Mouse (Mus musculus): ENCODE results near the gene Scaf8.
"Not testable (repeated sequence)": the region's sequence is repeated elsewhere in the genome, so short reads cannot be mapped to it uniquely, and the experiment has no call there.

The Scaf8 gene

DNA sequence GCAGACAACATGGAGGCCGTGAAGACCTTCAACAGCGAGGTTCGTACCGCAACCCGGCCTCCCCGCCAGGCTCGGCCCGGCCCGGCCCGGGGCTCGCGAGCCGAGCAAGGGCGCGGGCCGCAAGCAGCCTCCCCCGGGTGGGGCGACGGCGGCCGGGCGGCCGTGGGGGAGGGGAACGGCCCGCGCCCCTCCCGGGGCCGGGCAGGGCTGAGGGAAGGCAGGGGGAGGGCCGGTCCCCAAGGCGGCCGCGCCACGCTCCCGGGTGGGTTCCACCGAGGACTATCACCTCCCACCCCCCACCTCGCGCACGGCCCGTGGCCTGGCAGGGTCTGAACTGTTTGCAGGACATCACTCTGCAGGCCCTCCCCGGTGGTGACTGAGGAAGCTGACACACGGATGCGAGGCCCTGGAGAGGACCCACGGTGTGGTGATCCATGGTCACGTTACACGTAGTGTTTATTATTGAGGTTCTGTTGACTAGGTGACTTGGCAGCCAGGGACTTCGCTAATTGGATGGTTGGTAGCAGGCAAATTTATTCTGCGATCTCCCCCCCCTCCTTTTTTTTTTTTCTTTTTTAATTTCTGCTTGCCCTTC lies 705 bp downstream of the Scaf8 start:
- DNase-seq (ENCODE audit: low spot score in 2 of 2): peak; percentile 72 to 76

DNA sequence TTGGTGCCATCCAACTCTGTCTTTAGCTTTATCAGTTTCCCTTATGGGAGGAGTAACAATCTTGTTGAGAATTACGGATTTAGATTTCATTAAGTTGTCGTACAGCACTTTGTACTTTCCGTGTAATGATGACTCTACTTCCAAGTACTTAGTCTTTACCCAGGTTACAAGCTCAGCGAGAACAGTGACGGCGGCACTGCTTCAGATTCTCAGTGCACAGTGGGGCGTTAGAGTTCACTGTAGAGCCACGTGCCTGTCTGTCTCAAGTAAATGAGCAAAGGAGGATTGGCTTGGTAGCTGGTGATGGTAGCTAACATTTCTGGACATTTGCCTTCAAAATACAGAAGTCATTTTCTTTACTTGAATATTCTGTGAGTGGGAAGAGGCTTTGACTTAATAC lies 6.2 kb downstream of the Scaf8 start:
- not testable (repeated sequence) for DNase-seq (ENCODE audit: low spot score in 2 of 2)

DNA sequence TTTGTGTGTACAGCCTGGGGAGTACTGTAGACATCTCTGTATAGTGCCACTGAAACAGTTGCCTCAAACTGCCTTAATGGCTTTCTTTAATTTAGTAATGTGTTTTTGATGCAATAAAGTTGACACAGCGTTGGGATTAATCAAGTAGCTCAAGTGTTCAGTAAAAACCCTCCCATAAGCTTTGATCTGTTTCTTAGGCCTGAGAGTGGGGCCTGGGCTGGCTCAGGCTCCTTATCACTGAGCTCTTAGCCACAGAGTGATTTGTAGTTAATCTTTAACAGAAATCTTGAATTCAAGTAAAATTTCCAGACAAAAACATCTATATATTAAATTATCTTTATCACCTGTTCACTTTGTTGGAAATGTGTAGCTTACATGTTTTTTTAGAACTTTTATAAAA lies 8.8 kb downstream of the Scaf8 start:
- not testable (repeated sequence) for DNase-seq (ENCODE audit: low spot score in 2 of 2)

- DNase-seq (ENCODE audit: low spot score in 2 of 2): no peak
These were observed 13.9 kb downstream of the Scaf8 start for GRCm38 (mm10) chr17:3128716-3129115.

DNA sequence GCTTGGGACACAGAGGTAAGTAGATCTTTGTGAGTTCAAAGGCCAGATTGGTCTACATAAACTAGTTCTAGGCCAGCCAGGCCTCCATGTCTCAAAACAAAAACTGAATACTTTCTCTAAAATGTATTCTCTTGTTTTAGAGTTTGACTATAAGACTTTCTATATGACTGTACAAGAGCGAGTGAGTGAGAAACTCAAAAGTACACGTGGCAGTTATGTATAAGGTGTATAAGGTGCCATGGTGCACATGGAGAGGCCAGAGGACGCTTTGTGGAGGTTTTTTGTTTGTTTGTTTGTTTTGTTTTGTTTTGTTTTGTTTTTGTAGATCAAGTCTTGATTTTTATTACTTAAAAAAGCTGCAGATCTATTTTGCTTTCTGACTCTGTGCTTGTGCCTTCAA lies 15.0 kb downstream of the Scaf8 start:
- no peak for DNase-seq (ENCODE audit: low spot score in 2 of 2)

DNA sequence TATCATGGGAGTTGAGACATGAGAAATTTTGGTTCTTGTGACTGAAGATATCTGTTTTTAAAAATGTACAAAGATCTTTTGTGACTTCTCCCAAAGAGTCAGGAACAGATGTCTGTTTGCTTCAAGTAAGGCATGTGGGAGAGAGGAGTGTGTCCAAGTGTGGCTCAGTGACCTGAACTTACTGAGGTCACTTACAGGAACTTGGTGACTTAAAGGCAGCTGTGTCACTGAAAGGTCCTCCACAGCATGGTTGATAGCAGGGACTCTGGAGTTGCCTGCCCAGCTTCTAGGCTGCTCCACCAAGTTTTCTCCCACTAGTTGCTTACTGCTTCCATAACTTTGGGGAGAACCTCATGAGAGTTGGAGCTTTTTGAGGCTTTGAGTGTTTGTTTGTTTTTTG lies 20.6 kb downstream of the Scaf8 start:
- DNase-seq (ENCODE audit: low spot score in 2 of 2): no peak

GRCm38 (mm10) chr17:3136127-3136526 lies 21.4 kb downstream of the Scaf8 start:
- no peak for DNase-seq (ENCODE audit: low spot score in 2 of 2)

DNA sequence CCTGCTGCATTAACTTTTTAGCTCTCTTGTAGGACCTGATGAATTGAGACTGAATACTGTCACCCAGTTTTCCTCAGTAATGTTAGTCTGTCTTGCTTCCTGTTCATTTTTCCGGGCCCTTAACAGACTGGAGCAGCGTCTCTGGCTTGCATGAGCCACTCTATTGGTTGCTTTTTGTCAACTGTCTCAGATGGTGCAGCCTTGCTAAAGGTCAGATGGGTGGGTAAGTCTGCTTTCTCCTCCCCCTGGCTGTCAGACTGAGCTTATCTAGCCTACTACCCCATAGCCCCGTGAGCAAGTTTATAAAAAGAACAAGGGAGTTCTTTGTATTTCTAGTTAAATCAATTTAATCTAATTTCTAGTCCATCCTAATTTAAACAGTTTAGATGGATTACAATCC lies 23.6 kb downstream of the Scaf8 start:
- no peak for DNase-seq (ENCODE audit: low spot score in 2 of 2)

DNA sequence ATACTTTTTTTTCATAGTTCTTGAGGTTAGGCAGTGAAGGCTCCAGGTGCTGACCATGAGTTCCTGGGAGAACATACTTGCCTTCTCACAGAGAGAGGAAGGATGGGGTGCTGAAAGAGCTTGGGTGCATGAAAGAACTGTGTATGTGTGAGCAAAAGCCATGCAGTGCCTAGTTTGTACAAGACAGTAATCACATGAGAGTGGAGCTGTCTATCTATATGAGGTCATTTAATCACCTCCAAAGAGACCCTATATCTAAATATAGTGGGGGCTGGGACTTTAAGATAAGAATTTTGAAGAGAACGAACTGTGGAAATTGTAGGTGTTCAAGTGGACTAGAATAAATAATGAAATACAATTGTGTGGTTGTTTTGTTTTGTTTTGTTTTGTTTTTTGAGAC lies 25.3 kb downstream of the Scaf8 start:
- DNase-seq (ENCODE audit: low spot score in 2 of 2): no peak

DNA sequence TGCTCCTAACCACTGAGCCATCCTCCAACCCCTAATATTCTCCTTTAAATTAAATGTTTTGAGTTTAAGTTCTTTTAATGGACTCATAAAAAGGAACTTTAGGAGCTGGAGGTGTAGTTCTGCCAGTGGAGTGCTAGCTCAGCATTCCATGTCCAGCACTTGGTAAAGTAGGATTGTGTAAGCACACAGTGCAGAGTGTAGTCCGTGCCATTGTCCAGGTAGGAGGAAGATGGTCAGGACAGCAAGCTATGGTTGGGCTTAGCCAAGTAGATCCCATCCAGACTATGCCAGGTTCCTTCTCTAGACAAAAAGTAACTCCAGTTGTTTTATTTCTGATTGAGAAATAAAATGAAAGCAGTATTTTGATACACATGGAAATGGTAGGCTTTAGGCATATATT lies 34.1 kb downstream of the Scaf8 start:
- DNase-seq (ENCODE audit: low spot score in 2 of 2): no peak

DNA sequence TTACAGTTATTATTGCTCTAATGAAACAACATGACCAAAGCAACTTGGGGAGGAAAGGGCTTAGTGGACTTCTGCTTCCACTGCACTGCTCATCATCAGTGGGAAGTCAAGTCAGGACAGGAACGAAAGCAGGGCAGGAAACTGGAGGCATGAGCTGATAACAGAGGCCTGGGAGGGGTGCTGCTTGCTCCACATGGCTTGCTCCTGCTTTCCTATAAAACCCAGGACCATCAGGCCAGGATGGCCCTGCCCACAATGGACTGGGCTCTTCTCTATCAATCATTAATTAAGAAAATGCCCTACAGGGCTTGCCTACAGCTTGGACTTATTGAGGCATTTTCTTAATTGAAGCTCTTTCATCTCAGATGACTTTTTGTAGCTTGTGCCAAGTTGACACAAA lies 34.8 kb downstream of the Scaf8 start:
- no peak for DNase-seq (ENCODE audit: low spot score in 2 of 2)

DNA sequence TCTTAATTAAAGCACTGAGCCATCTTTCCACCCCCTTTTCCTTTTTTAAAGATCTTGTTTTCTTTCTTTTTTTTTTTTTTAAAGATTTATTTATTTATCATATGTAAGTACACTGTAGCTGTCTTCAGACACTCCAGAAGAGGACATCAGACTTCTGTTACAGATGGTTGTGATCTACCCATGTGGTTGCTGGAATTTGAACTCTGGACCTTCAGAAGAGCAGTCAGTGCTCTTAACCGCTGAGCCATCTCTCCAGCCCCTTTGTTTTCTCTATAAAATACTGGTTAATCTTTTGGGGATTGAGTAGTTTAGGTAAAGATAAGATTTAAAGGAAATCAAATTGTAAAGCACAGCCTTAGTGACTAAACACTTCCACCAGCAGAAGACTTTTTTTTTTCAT lies 35.9 kb downstream of the Scaf8 start:
- DNase-seq (ENCODE audit: low spot score in 2 of 2): not testable (repeated sequence)

- no peak for DNase-seq (ENCODE audit: low spot score in 2 of 2)
These were observed 36.4 kb downstream of the Scaf8 start for GRCm38 (mm10) chr17:3151181-3151580.

GRCm38 (mm10) chr17:3156176-3156575 lies 41.4 kb downstream of the Scaf8 start:
- DNase-seq (ENCODE audit: low spot score in 2 of 2): not testable (repeated sequence)

DNA sequence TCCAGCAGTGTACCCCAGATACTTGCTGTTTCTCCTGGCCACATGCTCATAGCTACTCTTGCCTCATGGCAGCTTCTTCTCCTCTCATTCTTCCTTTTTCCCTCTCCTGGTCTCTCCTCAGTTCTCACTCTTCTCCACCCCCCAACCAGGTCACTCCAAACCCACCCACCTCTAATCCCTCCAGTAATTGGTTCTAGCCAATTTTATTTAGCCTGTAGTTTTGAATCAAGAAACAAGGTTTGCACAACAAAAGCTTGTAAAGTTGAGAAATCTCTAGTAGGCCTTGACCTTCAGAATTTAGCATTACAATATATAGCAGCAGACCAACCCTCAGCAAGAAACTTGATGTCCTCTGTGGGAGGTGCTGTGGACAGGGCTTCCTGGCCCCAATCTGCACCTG lies 42.2 kb downstream of the Scaf8 start:
- no peak for DNase-seq (ENCODE audit: low spot score in 2 of 2)

DNA sequence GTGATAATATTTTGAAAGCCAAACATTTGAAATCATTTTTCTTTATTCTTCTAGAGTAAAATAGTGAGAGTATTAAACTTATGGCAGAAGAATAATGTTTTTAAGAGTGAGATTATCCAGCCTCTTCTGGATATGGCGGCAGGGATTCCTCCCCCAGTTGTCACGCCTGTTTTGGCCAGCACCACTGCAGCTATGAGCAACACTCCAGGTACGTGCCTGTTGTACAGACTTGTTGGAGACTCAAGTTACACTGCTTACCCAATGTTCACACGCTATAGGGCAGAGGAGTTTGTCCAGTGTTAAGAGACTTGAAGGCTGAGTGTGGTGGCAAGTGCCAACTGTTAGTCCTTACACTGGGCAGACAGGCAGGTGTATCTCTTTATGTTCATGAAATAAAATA lies 48.1 kb downstream of the Scaf8 start:
- DNase-seq (ENCODE audit: low spot score in 2 of 2): no peak

GRCm38 (mm10) chr17:3180425-3180945 lies 65.7 kb downstream of the Scaf8 start:
- DNase-seq (ENCODE audit: low spot score in 2 of 2): not testable (repeated sequence)

GRCm38 (mm10) chr17:3195483-3195882 lies 80.7 kb downstream of the Scaf8 start:
- not testable (repeated sequence) for DNase-seq (ENCODE audit: low spot score in 2 of 2)

DNA sequence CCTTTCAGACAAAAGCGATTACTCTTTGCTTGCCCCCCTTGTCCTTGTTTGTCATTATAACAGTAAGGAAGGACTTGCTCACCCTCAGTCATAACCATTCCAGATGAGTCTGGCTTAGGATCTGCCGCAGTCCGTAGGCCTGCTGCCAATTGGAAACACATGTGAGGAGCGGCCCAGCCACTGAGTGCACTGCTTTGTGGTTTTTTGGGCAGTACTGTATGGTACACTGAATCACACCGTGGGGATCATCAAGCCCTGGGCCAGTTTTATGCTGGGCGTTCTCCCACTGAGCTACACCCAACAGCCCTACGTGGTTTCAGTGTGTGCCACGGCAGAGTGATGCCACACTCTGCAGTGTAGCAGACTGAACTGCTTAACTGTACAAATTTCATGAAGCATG lies 85.6 kb downstream of the Scaf8 start:
- no peak for DNase-seq (ENCODE audit: low spot score in 2 of 2)

- no peak for DNase-seq (ENCODE audit: low spot score in 2 of 2)
These were observed 89.1 kb downstream of the Scaf8 start for GRCm38 (mm10) chr17:3203916-3204315.

- no peak for DNase-seq (ENCODE audit: low spot score in 2 of 2)
These were observed 90.1 kb downstream of the Scaf8 start for GRCm38 (mm10) chr17:3204826-3205405.

DNA sequence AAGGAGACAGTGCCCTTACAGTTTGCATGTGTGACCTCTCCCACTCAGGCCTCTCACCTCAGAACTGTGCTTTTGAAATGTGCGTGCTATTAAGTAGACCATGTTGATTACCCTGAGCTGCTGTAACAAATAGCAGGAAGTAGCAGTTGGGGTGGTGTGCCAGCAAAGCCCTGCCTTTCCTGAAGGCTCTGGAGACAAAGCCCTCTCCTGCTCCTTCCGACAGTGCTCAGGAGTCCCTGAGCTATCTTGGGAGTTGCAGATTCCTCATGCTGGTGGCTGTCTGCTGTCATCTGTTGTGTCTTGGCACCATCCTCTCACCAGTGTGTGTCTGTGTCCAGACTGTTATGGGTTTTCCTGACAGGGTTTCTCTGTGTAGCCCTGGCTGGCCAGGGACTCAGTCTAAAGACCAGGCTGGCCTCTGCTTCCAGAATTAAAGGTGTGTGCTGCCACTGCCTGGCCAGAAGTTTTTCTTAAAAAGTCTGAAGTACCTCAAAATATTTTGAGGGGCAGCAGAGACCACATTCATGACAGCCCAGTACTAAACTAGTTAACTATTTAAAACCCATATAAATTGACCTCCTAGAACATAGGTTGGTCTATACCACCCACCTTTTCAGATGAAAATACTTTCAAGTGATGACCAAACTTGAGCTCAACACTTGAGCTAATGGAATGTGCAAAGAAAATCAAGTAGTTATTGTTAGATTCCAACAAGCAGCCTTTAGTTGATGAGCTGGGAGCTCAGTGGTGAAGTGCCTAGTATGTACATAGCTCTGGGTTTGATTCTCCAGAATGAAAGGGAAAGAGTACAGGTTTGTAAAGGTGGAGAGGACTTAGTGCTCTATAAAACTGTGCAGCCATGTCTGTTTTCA lies 92.0 kb downstream of the Scaf8 start:
- DNase-seq (ENCODE audit: low spot score in 2 of 2): no peak

Data from right cerebral cortex, postnatal 10 days (tissue).